ENCODE assay signal across 11 mouse cellular contexts in the genomic region with DNA sequence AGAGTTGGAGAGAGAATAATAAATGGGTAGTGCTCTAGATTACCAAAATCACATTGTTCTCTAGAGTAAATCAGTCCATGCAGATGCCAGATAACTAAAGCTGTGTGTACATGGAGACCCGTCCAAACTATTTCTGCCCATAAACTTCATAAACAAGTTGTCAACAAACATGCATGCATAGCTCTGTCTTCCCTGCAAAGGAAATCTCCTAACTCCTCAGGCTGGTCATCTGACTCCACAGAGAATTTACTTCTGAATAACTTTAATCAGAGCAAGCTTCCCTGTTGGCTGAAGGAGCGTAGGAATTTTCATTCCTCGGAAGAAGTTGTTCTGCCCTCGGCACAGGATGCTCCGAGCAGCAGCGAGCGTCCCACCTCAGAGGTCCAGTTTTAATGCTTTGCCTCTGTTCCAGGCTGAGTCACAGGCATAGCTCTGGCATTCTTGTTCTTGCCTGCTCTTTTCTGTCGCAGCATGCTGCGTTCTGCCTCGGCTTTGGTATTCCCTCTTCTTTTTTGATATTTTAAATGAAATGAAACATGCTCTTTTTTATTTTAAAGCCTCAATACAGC. TPM values are rescaled to one million over a fixed set of nuclear protein-coding genes. Genes with fewer than 3 reads are reported as not detected.
DNase-seq lines count a peak whose midpoint lies in the region; ATAC-seq lines count a peak whose summit lies in the region.
"Had no signal": no experiment of that assay in that cellular context is flagged by ENCODE, and none has a peak within 500 bp of the region (broad histone marks: within the 10 kb centered on the region; RNA-seq: fewer than 3 reads in every experiment).

No protein-coding gene starts in this region.

- 67% methylated on average over 10 of the region's 10 CpGs for WGBS in heart, embryonic 11.5 days (ENCODE audit: insufficient replicate concordance)
- 46% methylated on average over 10 of the region's 10 CpGs for WGBS in lung, embryonic 15.5 days
- WGBS in embryonic facial prominence, embryonic 14.5 days, result 16% methylated on average over 10 of the region's 10 CpGs
- 54% methylated on average over 10 of the region's 10 CpGs for WGBS in neural tube, embryonic 15.5 days

- H3K27me3 ChIP-seq in heart, embryonic 11.5 days (ENCODE audit: control insufficient read depth, insufficient read depth, low read length), result no peaks in the 10 kb centered on the region
- H3K27me3 ChIP-seq in lung, embryonic 15.5 days, result no peaks in the 10 kb centered on the region
- no peaks in the 10 kb centered on the region for H3K27me3 ChIP-seq in embryonic facial prominence, embryonic 14.5 days (replicated peaks; ENCODE audit: control insufficient read depth, insufficient read depth, low read length)
- H3K27me3 ChIP-seq in neural tube, embryonic 15.5 days (replicated peaks), result no peaks in the 10 kb centered on the region

- H3K9ac ChIP-seq in heart, embryonic 11.5 days (ENCODE audit: low read depth, low read length), result no peak overlapping the region
- H3K9ac ChIP-seq in lung, embryonic 15.5 days, result no peak overlapping the region
- H3K9ac ChIP-seq in embryonic facial prominence, embryonic 14.5 days (ENCODE audit: low read depth, low read length), result no peak overlapping the region
- no peak overlapping the region for H3K9ac ChIP-seq in neural tube, embryonic 15.5 days (replicated peaks)
- H3K9ac ChIP-seq: heart, embryonic 12.5 days had no signal

- no peak overlapping the region for H3K4me2 ChIP-seq in heart, embryonic 11.5 days
- no peak overlapping the region for H3K4me2 ChIP-seq in lung, embryonic 15.5 days
- peak overlapping the region; percentile 51 for H3K4me2 ChIP-seq in embryonic facial prominence, embryonic 14.5 days (ENCODE audit: low read depth, low read length)
- peak overlapping the region; percentile 17 for H3K4me2 ChIP-seq in neural tube, embryonic 15.5 days
- H3K4me2 ChIP-seq: heart, embryonic 12.5 days had no signal

- DNase-seq in heart, adult 18-20 months, result peak; percentile 7 to 14
- DNase-seq in lung, postnatal 4 days, result no peak
- peak; percentile 49 for DNase-seq in embryonic facial prominence, embryonic 14.5 days (ENCODE audit: low spot score)
- DNase-seq in retina, postnatal 1 day, result no peak
- DNase-seq in right cerebral cortex, postnatal 25 days, result no peak
- DNase-seq: cerebellum, adult 11 months had no signal

- H3K9me3 ChIP-seq in heart, embryonic 11.5 days (replicated peaks; ENCODE audit: control insufficient read depth, low read length), result no peaks in the 10 kb centered on the region
- H3K9me3 ChIP-seq in lung, embryonic 15.5 days, result no peaks in the 10 kb centered on the region
- no peaks in the 10 kb centered on the region for H3K9me3 ChIP-seq in embryonic facial prominence, embryonic 14.5 days (ENCODE audit: control insufficient read depth, low read length)
- no peaks in the 10 kb centered on the region for H3K9me3 ChIP-seq in neural tube, embryonic 15.5 days (replicated peaks)

- no peak overlapping the region for H3K27ac ChIP-seq in heart, embryonic 11.5 days (ENCODE audit: low read depth, low read length)
- no peak overlapping the region for H3K27ac ChIP-seq in lung, embryonic 15.5 days
- H3K27ac ChIP-seq in embryonic facial prominence, embryonic 14.5 days (replicated peaks; ENCODE audit: low read depth, low read length), result peak overlapping the region; percentile 40
- no peak overlapping the region for H3K27ac ChIP-seq in neural tube, embryonic 15.5 days (replicated peaks)

- no peak overlapping the region for H3K4me3 ChIP-seq in heart, embryonic 11.5 days (ENCODE audit: low read depth, low read length)
- no peak overlapping the region for H3K4me3 ChIP-seq in lung, embryonic 15.5 days
- H3K4me3 ChIP-seq in embryonic facial prominence, embryonic 14.5 days (ENCODE audit: low read depth, low read length), result peak overlapping the region; percentile 19
- H3K4me3 ChIP-seq in neural tube, embryonic 15.5 days (replicated peaks), result no peak overlapping the region
- H3K4me3 ChIP-seq: heart, embryonic 12.5 days had no signal

- no peak for ATAC-seq in heart, embryonic 11.5 days (replicated peaks; ENCODE audit: insufficient number of reproducible peaks, low FRiP score, low TSS enrichment)
- ATAC-seq in lung, embryonic 15.5 days (ENCODE audit: borderline replicate concordance, extremely low read depth, low FRiP score, low TSS enrichment), result 0 out of 2 replicates have a peak, but pooled peaks have one; percentile 19
- ATAC-seq in embryonic facial prominence, embryonic 14.5 days (ENCODE audit: low read depth), result no peak
- ATAC-seq in neural tube, embryonic 15.5 days (ENCODE audit: low FRiP score), result no peak
- ATAC-seq: lung, postnatal 0 days had no signal

- H3K4me1 ChIP-seq in heart, embryonic 11.5 days (ENCODE audit: control insufficient read depth, insufficient read depth, low read length), result no peaks in the 10 kb centered on the region
- H3K4me1 ChIP-seq in lung, embryonic 15.5 days, result no peaks in the 10 kb centered on the region
- H3K4me1 ChIP-seq in embryonic facial prominence, embryonic 14.5 days (ENCODE audit: control insufficient read depth, insufficient read depth, low read length), result no peaks in the 10 kb centered on the region
- no peaks in the 10 kb centered on the region for H3K4me1 ChIP-seq in neural tube, embryonic 15.5 days

- H3K36me3 ChIP-seq in heart, embryonic 11.5 days (ENCODE audit: control insufficient read depth, insufficient read depth, low read length), result no peaks in the 10 kb centered on the region
- no peaks in the 10 kb centered on the region for H3K36me3 ChIP-seq in lung, embryonic 15.5 days
- H3K36me3 ChIP-seq in embryonic facial prominence, embryonic 14.5 days (ENCODE audit: control insufficient read depth, insufficient read depth, low read length), result no peaks in the 10 kb centered on the region
- H3K36me3 ChIP-seq in neural tube, embryonic 15.5 days, result no peaks in the 10 kb centered on the region
- H3K36me3 ChIP-seq: heart, embryonic 12.5 days had no signal

RNA-seq across cellular contexts. Expression of a gene that starts 41.8 kb away (rescaled TPM):
- 1 to 10 TPM; 1.3 to 2.6 TPM for total RNA-seq in heart, adult 18-20 months (2021)
- polyA plus RNA-seq in heart, embryonic 11.5 days (2014; fragmentation: Nextera tagmentation; extraction: Ambion mirVana), result 9.1 and 11.4 TPM in 2 replicates
- 18.8 and 19.0 TPM in 2 replicates for polyA plus RNA-seq in lung, embryonic 15.5 days (2015; fragmentation: Nextera tagmentation; extraction: Ambion mirVana)
- 20.5 and 22.2 TPM in 2 replicates for polyA plus RNA-seq in embryonic facial prominence, embryonic 14.5 days (2014; fragmentation: Nextera tagmentation; extraction: Ambion mirVana)
- polyA plus RNA-seq in neural tube, embryonic 15.5 days (2015; fragmentation: Nextera tagmentation; extraction: Ambion mirVana), result 2.6 and 4.4 TPM in 2 replicates

Comparison
In these comparisons a context has a peak if more than half of its experiments do, and no peak if none do; other contexts are left out.
1. DNase-seq: peak in heart, adult 18-20 months (2 of 2) and embryonic facial prominence, embryonic 14.5 days (single experiment); none in lung, postnatal 4 days (0 of 2), retina, postnatal 1 day (single experiment) and right cerebral cortex, postnatal 25 days (single experiment).
2. H3K4me2 ChIP-seq: peak in embryonic facial prominence, embryonic 14.5 days (single experiment) and neural tube, embryonic 15.5 days (single experiment); none in heart, embryonic 11.5 days (single experiment) and lung, embryonic 15.5 days (single experiment).